Mouse (Mus musculus): ENCODE measurements around the gene Atp2b4. TPM values are rescaled to one million over a fixed set of nuclear protein-coding genes. Genes with fewer than 3 reads are reported as not detected.
"Not testable (repeated sequence)": the region's sequence is repeated elsewhere in the genome, so short reads cannot be mapped to it uniquely, and the experiment has no call there.

The Atp2b4 gene
- polyA plus RNA-seq, 1 experiment from 2014 or later, result 5.1 TPM

DNA sequence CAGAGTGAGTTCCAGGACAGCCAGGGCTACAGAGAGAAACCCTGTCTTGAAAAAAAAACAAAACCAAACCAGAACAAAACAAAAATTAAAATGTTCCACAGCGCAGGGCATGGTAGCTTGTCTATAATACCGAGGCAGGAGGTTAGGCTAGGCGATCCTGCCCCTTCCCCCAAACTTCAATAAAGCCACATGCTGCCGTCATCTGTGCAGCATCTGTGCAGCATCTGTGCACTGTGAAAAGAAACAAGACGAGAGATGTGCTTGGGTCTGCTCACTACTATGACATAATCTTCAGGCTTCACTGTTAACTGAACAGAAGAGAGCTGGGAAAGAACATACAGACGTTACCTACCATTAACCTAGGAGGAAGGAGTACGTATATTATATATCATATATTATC lies 80.5 kb downstream of the Atp2b4 start:
- in situ Hi-C loops (cut with MboI; ENCODE audit: low pct_unique_long_range_greater_than_20kb), result no loop called here
- H3K27me3 ChIP-seq, result no peaks in the 10 kb centered on the region
- DNase-seq (ENCODE audit: low read depth, low spot score), result no peak
- no peak for ATAC-seq
- POLR2A ChIA-PET, result no interaction called here
- CTCF ChIA-PET, result no interaction called here
- TF ChIP-seq CTCF (IDR thresholded peaks at IDR 0.05), result no peak

DNA sequence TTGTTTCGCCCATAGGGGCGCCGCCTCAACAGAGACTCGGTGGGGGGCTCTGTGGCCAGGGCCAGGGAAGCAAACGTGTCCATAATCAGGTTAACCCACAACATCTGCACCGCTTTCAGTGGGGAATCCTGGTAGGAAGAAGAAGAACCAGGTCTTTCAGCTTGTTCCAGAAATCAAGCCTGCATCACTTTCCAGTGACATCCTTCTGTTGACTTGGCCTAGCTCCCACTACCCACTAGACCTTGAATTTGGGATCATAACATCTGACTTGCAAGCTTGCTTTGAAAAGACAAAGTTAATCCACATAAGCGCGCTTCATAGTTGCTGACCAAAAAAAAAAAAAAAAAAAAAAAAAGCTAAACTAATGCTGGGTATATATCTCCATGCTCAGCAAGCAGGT lies 82.1 kb downstream of the Atp2b4 start:
- no peaks in the 10 kb centered on the region for H3K27me3 ChIP-seq
- in situ Hi-C loops (cut with MboI; ENCODE audit: low pct_unique_long_range_greater_than_20kb), result loop anchor here (5.0 kb wide), 1 partner anchor 336 kb away; no protein-coding TSS in a partner anchor
- DNase-seq (ENCODE audit: low read depth, low spot score) (no peak), ATAC-seq (no peak)
- ChIA-PET CTCF (interaction anchor here (1.0 to 1.6 kb wide), 3 partner anchors 10 to 71 kb away, joined by 3 to 7 read pairs (median 3); no protein-coding TSS in a partner anchor), POLR2A (no interaction called here)
- no peak for TF ChIP-seq CTCF (IDR thresholded peaks at IDR 0.05)

- CTCF ChIA-PET, result interaction anchor here (1.0 to 1.6 kb wide), 3 partner anchors 10 to 71 kb away, joined by 3 to 7 read pairs (median 3); no protein-coding TSS in a partner anchor
- TF ChIP-seq CTCF (IDR thresholded peaks at IDR 0.05), result no peak
- H3K27me3 ChIP-seq, result no peaks in the 10 kb centered on the region
- DNase-seq (ENCODE audit: low read depth, low spot score) (no peak), ATAC-seq (no peak)
- in situ Hi-C loops (cut with MboI; ENCODE audit: low pct_unique_long_range_greater_than_20kb), result loop anchor here (5.0 kb wide), 1 partner anchor 336 kb away; no protein-coding TSS in a partner anchor
- POLR2A ChIA-PET, result no interaction called here
Measured at GRCm38 (mm10) chr1:133718296-133718695, 82.5 kb downstream of the Atp2b4 start.

DNA sequence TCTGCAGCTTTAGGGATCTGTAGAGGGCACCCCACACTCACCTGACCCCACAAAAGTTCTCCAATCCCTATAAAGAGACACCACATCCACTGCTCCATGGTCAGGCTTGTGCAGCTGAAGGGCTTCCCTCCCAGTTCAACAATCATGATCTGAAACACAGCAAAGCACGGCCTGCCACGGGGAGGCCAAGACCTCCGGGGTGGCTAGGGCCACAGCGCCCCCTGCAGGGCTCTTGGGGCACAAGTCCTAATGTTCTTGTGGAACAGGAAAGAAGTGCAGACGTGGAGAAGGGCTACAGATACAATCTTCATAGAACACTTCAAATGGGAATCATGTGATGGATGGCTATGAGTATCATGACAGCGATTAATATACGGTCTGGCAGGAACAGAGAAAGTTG lies 84.4 kb downstream of the Atp2b4 start:
- ChIA-PET CTCF (interaction anchor here (1.2 to 3.4 kb wide), 5 partner anchors 10 to 106 kb away, joined by 3 to 8 read pairs (median 3); partner anchors contain the start of gene Snrpe), POLR2A (interaction anchor here (1.0 kb wide), 1 partner anchor 21 kb away, joined by 3 read pairs; no protein-coding TSS in a partner anchor)
- TF ChIP-seq CTCF (IDR thresholded peaks at IDR 0.05), result peak; percentile 87
- no peak for ATAC-seq
- H3K27me3 ChIP-seq, result no peaks in the 10 kb centered on the region
- no peak for DNase-seq (ENCODE audit: low read depth, low spot score)
- in situ Hi-C loops (cut with MboI; ENCODE audit: low pct_unique_long_range_greater_than_20kb), result loop anchor here (5.0 kb wide), 1 partner anchor 334 kb away; no protein-coding TSS in a partner anchor

DNA sequence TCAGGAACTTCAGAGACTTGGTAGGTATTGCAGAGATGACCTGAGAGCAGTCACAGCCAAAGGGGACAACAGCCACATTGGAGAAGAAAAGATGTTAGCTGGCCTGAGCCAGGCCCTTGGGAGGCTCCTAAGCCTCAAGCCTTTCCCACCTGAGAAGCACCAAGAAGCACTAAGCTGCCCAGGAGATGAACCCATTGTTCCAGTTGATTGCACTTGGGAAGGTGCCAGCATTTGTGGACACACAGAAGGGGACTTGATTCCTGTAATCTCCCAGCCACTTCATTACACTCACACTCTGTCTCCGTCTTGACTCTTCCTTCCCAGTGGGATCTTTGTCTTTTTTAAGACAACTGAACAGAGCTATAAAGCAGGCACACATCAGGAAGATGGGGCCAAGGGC lies 85.7 kb downstream of the Atp2b4 start:
- in situ Hi-C loops (cut with MboI; ENCODE audit: low pct_unique_long_range_greater_than_20kb), result loop anchor here (5.0 kb wide), 1 partner anchor 333 kb away; no protein-coding TSS in a partner anchor
- POLR2A ChIA-PET, result interaction anchor here (1.0 kb wide), 1 partner anchor 20 kb away, joined by 3 read pairs; no protein-coding TSS in a partner anchor
- TF ChIP-seq CTCF (IDR thresholded peaks at IDR 0.05), result no peak
- no peak for DNase-seq (ENCODE audit: low read depth, low spot score)
- CTCF ChIA-PET, result interaction anchor here (0.8 to 3.4 kb wide), 6 partner anchors 11 to 104 kb away, joined by 3 to 8 read pairs (median 4); partner anchors contain the start of gene Snrpe
- H3K27me3 ChIP-seq, result no peaks in the 10 kb centered on the region
- ATAC-seq, result no peak

GRCm38 (mm10) chr1:133713009-133713370 lies 87.9 kb downstream of the Atp2b4 start:
- POLR2A ChIA-PET, result no interaction called here
- TF ChIP-seq CTCF (IDR thresholded peaks at IDR 0.05), result no peak
- DNase-seq (ENCODE audit: low read depth, low spot score), result no peak
- in situ Hi-C loops (cut with MboI; ENCODE audit: low pct_unique_long_range_greater_than_20kb), result no loop called here
- CTCF ChIA-PET, result interaction anchor here (1.5 kb wide), 1 partner anchor 10 kb away, joined by 4 read pairs; no protein-coding TSS in a partner anchor
- no peaks in the 10 kb centered on the region for H3K27me3 ChIP-seq
- no peak for ATAC-seq

GRCm38 (mm10) chr1:133712288-133713008 lies 88.4 kb downstream of the Atp2b4 start:
- H3K27me3 ChIP-seq, result no peaks in the 10 kb centered on the region
- ATAC-seq (no peak), DNase-seq (ENCODE audit: low read depth, low spot score) (no peak)
- CTCF ChIA-PET, result interaction anchor here (1.5 to 2.6 kb wide), 2 partner anchors 9 to 14 kb away, joined by 4 to 11 read pairs; no protein-coding TSS in a partner anchor
- POLR2A ChIA-PET, result no interaction called here
- in situ Hi-C loops (cut with MboI; ENCODE audit: low pct_unique_long_range_greater_than_20kb), result no loop called here
- no peak for TF ChIP-seq CTCF (IDR thresholded peaks at IDR 0.05)

GRCm38 (mm10) chr1:133711376-133711775 lies 89.5 kb downstream of the Atp2b4 start:
- ChIA-PET CTCF (interaction anchor here (2.6 kb wide), 1 partner anchor 13 kb away, joined by 11 read pairs; no protein-coding TSS in a partner anchor), POLR2A (no interaction called here)
- no peak for DNase-seq (ENCODE audit: low read depth, low spot score)
- in situ Hi-C loops (cut with MboI; ENCODE audit: low pct_unique_long_range_greater_than_20kb), result no loop called here
- H3K27me3 ChIP-seq, result no peaks in the 10 kb centered on the region
- ATAC-seq, result no peak
- TF ChIP-seq CTCF (IDR thresholded peaks at IDR 0.05), result no peak

DNA sequence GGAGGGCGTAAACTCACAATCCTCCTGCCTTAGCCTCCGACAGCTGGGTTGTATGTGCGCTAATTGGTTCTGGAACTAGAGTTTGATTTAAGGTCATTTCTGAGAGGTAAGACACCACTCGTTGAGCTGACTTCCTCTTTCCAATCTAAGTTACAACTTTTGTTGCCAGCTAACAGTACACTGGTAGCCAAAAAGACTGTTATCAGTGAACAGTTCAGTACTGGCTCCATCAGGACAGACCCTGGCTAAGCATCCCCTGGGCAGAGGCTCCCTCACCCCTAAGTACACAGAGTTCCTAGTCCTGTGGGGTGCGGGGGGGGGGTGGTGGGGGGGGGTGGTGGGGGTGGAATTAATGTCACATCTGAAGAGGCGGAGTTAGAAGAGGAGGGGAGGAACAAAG lies 89.9 kb downstream of the Atp2b4 start:
- no peak for TF ChIP-seq CTCF (IDR thresholded peaks at IDR 0.05)
- POLR2A ChIA-PET, result no interaction called here

GRCm38 (mm10) chr1:133709292-133709691 lies 91.5 kb downstream of the Atp2b4 start:
- no peak for TF ChIP-seq CTCF (IDR thresholded peaks at IDR 0.05)
- H3K27me3 ChIP-seq, result no peaks in the 10 kb centered on the region
- in situ Hi-C loops (cut with MboI; ENCODE audit: low pct_unique_long_range_greater_than_20kb), result no loop called here
- ATAC-seq (no peak), DNase-seq (ENCODE audit: low read depth, low spot score) (no peak)
- CTCF ChIA-PET, result no interaction called here
- POLR2A ChIA-PET, result no interaction called here

More for the DNA sequence above, 89.9 kb downstream of the Atp2b4 start:
- in situ Hi-C loops (cut with MboI; ENCODE audit: low pct_unique_long_range_greater_than_20kb), result no loop called here
- CTCF ChIA-PET, result interaction anchor here (2.6 kb wide), 1 partner anchor 12 kb away, joined by 11 read pairs; no protein-coding TSS in a partner anchor
- no peaks in the 10 kb centered on the region for H3K27me3 ChIP-seq
- no peak for ATAC-seq
- no peak for DNase-seq (ENCODE audit: low read depth, low spot score)

- DNase-seq (ENCODE audit: low read depth, low spot score); ATAC-seq; POLR2A ChIA-PET; H3K27me3 ChIP-seq: not testable (repeated sequence)
- in situ Hi-C loops (cut with MboI; ENCODE audit: low pct_unique_long_range_greater_than_20kb), result loop anchor here (5.0 kb wide), 1 partner anchor 45 kb away; no protein-coding TSS in a partner anchor
- TF ChIP-seq CTCF (IDR thresholded peaks at IDR 0.05), result peak; percentile 70
- CTCF ChIA-PET, result interaction anchor here (0.9 to 2.1 kb wide), 4 partner anchors 16 to 194 kb away, joined by 3 to 6 read pairs (median 6); no protein-coding TSS in a partner anchor
Measured at GRCm38 (mm10) chr1:133701824-133702223, 99.0 kb downstream of the Atp2b4 start.
